Mouse (Mus musculus): ENCODE measurements around the gene Apoc1. TPM values are rescaled to one million over a fixed set of nuclear protein-coding genes. Genes with fewer than 3 reads are reported as not detected.
A peak's percentile ranks its signal among the peaks of the same experiment; 100 is the strongest.
"Not testable (repeated sequence)": the region's sequence is repeated elsewhere in the genome, so short reads cannot be mapped to it uniquely, and the experiment has no call there.

Apoc1 gene
- polyA plus RNA-seq, 1 experiment from 2014 or later, result 1.7 TPM

GRCm38 (mm10) chr7:19694336-19695212 lies 2.1 kb upstream of the Apoc1 start:
- Histone ChIP-seq H3K4me2 (ENCODE audit: low read length) (no peak overlapping the region), H3K27ac (replicated peaks; ENCODE audit: low read depth, low read length) (no peak overlapping the region), H3K27me3 (ENCODE audit: control insufficient read depth, insufficient read depth, low read length) (no peaks in the 10 kb centered on the region), H3K4me3 (replicated peaks; ENCODE audit: low read depth, low read length) (no peak overlapping the region), H3K9me3 (ENCODE audit: control insufficient read depth, low read length) (no peaks in the 10 kb centered on the region), H3K4me1 (ENCODE audit: control insufficient read depth, insufficient read depth, low read length) (peaks cover 16% of the 10 kb centered on the region), H3K9ac (replicated peaks; ENCODE audit: low read length) (no peak overlapping the region), H3K36me3 (ENCODE audit: control insufficient read depth, insufficient read depth, low read length) (no peaks in the 10 kb centered on the region)
- ATAC-seq (ENCODE audit: low FRiP score, low TSS enrichment) (no peak), DNase-seq (no peak)
- WGBS, result 90% methylated on average over 10 of the region's 10 CpGs

DNA sequence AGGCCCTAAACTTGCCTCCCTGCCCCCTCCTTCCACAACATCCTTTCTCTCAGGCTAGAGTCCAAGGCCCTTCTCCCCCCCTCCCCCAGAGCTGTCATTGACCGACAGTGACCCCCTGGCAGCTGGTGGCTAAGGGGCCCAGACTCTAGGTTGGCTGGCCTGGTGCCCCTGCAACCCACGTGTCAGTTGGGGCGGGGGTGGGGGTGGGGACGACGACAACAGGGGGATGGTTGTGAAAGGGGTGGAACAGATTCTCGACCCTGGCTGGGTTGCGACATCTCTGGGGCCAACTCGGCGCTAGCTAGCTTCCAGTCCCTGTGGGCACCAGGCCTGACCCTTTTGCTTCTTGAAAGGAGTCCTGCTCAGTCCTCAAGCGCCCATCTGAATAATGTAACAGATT lies 961 bp upstream of the Apoc1 start:
- H3K27me3 ChIP-seq (ENCODE audit: control insufficient read depth, insufficient read depth, low read length), result no peaks in the 10 kb centered on the region
- ATAC-seq (ENCODE audit: low FRiP score, low TSS enrichment), result no peak
- WGBS, result 22% methylated on average over 10 of the region's 10 CpGs
- H3K9ac ChIP-seq (replicated peaks; ENCODE audit: low read length), result no peak overlapping the region
- no peaks in the 10 kb centered on the region for H3K36me3 ChIP-seq (ENCODE audit: control insufficient read depth, insufficient read depth, low read length)
- H3K4me3 ChIP-seq (replicated peaks; ENCODE audit: low read depth, low read length), result no peak overlapping the region
- H3K4me2 ChIP-seq (ENCODE audit: low read length), result no peak overlapping the region
- DNase-seq, result peak; percentile 9
- no peaks in the 10 kb centered on the region for H3K9me3 ChIP-seq (ENCODE audit: control insufficient read depth, low read length)
- H3K27ac ChIP-seq (replicated peaks; ENCODE audit: low read depth, low read length), result no peak overlapping the region
- peaks cover 5% of the 10 kb centered on the region; the same call in 1 of the 2 replicates for H3K4me1 ChIP-seq (ENCODE audit: control insufficient read depth, insufficient read depth, low read length)

DNA sequence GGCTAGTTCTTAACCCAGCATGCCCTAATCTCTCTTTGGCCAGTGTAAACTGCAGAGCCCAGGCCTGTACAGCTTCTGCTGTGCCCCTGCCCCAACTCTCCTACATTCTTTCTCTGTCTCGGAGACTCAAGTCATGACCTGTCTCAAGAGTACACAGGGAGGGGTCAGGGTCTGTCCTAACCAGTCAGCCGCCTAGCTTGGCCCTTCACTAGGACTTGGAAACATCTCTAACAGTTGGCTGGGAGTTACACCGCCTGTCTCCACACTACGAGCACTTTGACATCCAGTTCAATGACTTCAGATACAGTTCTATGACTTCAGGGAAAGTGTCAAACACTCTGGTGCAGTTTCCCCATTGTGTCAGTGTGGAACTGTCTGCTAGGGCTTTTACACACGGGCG lies 1.0 kb downstream of the Apoc1 start:
- Histone ChIP-seq H3K27me3 (ENCODE audit: control insufficient read depth, insufficient read depth, low read length) (no peaks in the 10 kb centered on the region), H3K27ac (replicated peaks; ENCODE audit: low read depth, low read length) (no peak overlapping the region), H3K36me3 (ENCODE audit: control insufficient read depth, insufficient read depth, low read length) (no peaks in the 10 kb centered on the region), H3K9me3 (ENCODE audit: control insufficient read depth, low read length) (no peaks in the 10 kb centered on the region), H3K4me3 (replicated peaks; ENCODE audit: low read depth, low read length) (no peak overlapping the region), H3K9ac (replicated peaks; ENCODE audit: low read length) (no peak overlapping the region), H3K4me1 (ENCODE audit: control insufficient read depth, insufficient read depth, low read length) (no peaks in the 10 kb centered on the region), H3K4me2 (ENCODE audit: low read length) (no peak overlapping the region)
- no peak for ATAC-seq (ENCODE audit: low FRiP score, low TSS enrichment)
- 79% methylated on average over 6 of the region's 6 CpGs for WGBS
- DNase-seq, result no peak

- no peak overlapping the region for H3K4me2 ChIP-seq (ENCODE audit: low read length)
- no peak for ATAC-seq (ENCODE audit: low FRiP score, low TSS enrichment)
- no peak overlapping the region for H3K9ac ChIP-seq (replicated peaks; ENCODE audit: low read length)
- no peak overlapping the region for H3K27ac ChIP-seq (replicated peaks; ENCODE audit: low read depth, low read length)
- H3K4me1 ChIP-seq (ENCODE audit: control insufficient read depth, insufficient read depth, low read length), result no peaks in the 10 kb centered on the region
- no peak overlapping the region for H3K4me3 ChIP-seq (replicated peaks; ENCODE audit: low read depth, low read length)
- DNase-seq, result no peak
- no peaks in the 10 kb centered on the region for H3K9me3 ChIP-seq (ENCODE audit: control insufficient read depth, low read length)
- WGBS, result 85% methylated on average over 4 of the region's 4 CpGs
- no peaks in the 10 kb centered on the region for H3K36me3 ChIP-seq (ENCODE audit: control insufficient read depth, insufficient read depth, low read length)
- no peaks in the 10 kb centered on the region for H3K27me3 ChIP-seq (ENCODE audit: control insufficient read depth, insufficient read depth, low read length)
These were observed 1.6 kb downstream of the Apoc1 start for GRCm38 (mm10) chr7:19690845-19691244.

DNA sequence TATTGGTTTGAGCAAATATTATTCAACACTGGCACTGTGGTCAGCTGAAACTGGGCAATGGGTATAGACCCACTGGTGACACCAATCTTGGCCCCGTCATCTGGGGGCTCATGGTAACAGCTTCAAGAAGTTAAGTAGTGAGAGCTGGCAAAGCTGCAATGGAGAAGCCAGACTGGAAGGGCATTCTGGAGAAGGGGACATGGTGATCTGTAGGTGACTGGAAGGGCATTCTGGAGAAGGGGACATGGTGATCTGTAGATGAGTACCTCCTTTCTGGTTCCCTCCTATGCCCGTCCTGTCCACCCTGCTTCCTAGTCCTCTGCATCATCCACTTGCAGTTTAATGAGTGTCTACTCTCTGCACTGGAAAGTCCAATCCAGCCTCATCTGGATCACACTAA lies 3.8 kb downstream of the Apoc1 start:
- no peak overlapping the region for H3K27ac ChIP-seq (replicated peaks; ENCODE audit: low read depth, low read length)
- H3K36me3 ChIP-seq (ENCODE audit: control insufficient read depth, insufficient read depth, low read length), result no peaks in the 10 kb centered on the region
- no peaks in the 10 kb centered on the region for H3K9me3 ChIP-seq (ENCODE audit: control insufficient read depth, low read length)
- DNase-seq, result no peak
- ATAC-seq (ENCODE audit: low FRiP score, low TSS enrichment), result no peak
- no peaks in the 10 kb centered on the region for H3K4me1 ChIP-seq (ENCODE audit: control insufficient read depth, insufficient read depth, low read length)
- 94% methylated on average over 2 of the region's 2 CpGs for WGBS
- H3K27me3 ChIP-seq (ENCODE audit: control insufficient read depth, insufficient read depth, low read length), result no peaks in the 10 kb centered on the region
- no peak overlapping the region for H3K9ac ChIP-seq (replicated peaks; ENCODE audit: low read length)
- H3K4me3 ChIP-seq (replicated peaks; ENCODE audit: low read depth, low read length), result no peak overlapping the region
- no peak overlapping the region for H3K4me2 ChIP-seq (ENCODE audit: low read length)

DNA sequence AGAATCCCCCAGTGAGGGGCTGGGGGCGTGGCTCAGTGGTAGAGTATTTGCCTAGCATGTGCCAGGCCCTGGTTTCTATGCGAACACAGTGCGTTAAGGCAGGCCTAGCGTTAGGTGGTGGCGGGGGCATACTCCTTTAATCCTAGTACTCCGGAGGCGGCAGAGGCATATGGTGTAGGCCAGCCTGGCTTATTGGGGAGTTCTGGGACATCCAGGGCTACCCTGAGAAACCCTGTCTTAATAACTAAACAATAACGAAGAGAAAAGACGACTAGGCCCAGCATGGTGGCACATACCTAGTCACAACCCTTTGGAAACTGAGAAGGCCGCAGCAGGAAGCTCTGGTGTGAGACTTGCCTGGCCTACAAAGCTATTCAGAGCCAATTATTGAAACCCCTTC lies 4.4 kb downstream of the Apoc1 start:
- no peak overlapping the region for H3K27ac ChIP-seq (replicated peaks; ENCODE audit: low read depth, low read length)
- H3K27me3 ChIP-seq (ENCODE audit: control insufficient read depth, insufficient read depth, low read length), result no peaks in the 10 kb centered on the region
- H3K9me3 ChIP-seq (ENCODE audit: control insufficient read depth, low read length), result no peaks in the 10 kb centered on the region
- H3K4me3 ChIP-seq (replicated peaks; ENCODE audit: low read depth, low read length), result no peak overlapping the region
- DNase-seq (no peak), ATAC-seq (ENCODE audit: low FRiP score, low TSS enrichment) (no peak)
- H3K4me2 ChIP-seq (ENCODE audit: low read length), result no peak overlapping the region
- H3K36me3 ChIP-seq (ENCODE audit: control insufficient read depth, insufficient read depth, low read length), result no peaks in the 10 kb centered on the region
- no peak overlapping the region for H3K9ac ChIP-seq (replicated peaks; ENCODE audit: low read length)
- no peaks in the 10 kb centered on the region for H3K4me1 ChIP-seq (ENCODE audit: control insufficient read depth, insufficient read depth, low read length)
- WGBS, result 93% methylated on average over 10 of the region's 10 CpGs

- not testable (repeated sequence) for H3K27me3 ChIP-seq (ENCODE audit: control insufficient read depth, insufficient read depth, low read length); H3K9me3 ChIP-seq (ENCODE audit: control insufficient read depth, low read length); H3K4me2 ChIP-seq (ENCODE audit: low read length); H3K36me3 ChIP-seq (ENCODE audit: control insufficient read depth, insufficient read depth, low read length); H3K9ac ChIP-seq (replicated peaks; ENCODE audit: low read length); ATAC-seq (ENCODE audit: low FRiP score, low TSS enrichment); H3K4me3 ChIP-seq (replicated peaks; ENCODE audit: low read depth, low read length); DNase-seq; H3K27ac ChIP-seq (replicated peaks; ENCODE audit: low read depth, low read length); H3K4me1 ChIP-seq (ENCODE audit: control insufficient read depth, insufficient read depth, low read length)
- 76% methylated on average over 8 of the region's 8 CpGs for WGBS
These were observed 5.4 kb downstream of the Apoc1 start for GRCm38 (mm10) chr7:19686927-19687583.

GRCm38 (mm10) chr7:19686521-19686920 lies 5.9 kb downstream of the Apoc1 start:
- H3K4me1 ChIP-seq (ENCODE audit: control insufficient read depth, insufficient read depth, low read length), result no peaks in the 10 kb centered on the region
- no peak overlapping the region for H3K4me2 ChIP-seq (ENCODE audit: low read length)
- ATAC-seq (ENCODE audit: low FRiP score, low TSS enrichment), result no peak
- no peak overlapping the region for H3K4me3 ChIP-seq (replicated peaks; ENCODE audit: low read depth, low read length)
- no peaks in the 10 kb centered on the region for H3K9me3 ChIP-seq (ENCODE audit: control insufficient read depth, low read length)
- WGBS, result 92% methylated on average over 6 of the region's 6 CpGs
- H3K27me3 ChIP-seq (ENCODE audit: control insufficient read depth, insufficient read depth, low read length), result no peaks in the 10 kb centered on the region
- no peak for DNase-seq
- H3K9ac ChIP-seq (replicated peaks; ENCODE audit: low read length), result no peak overlapping the region
- no peaks in the 10 kb centered on the region for H3K36me3 ChIP-seq (ENCODE audit: control insufficient read depth, insufficient read depth, low read length)
- H3K27ac ChIP-seq (replicated peaks; ENCODE audit: low read depth, low read length), result no peak overlapping the region

GRCm38 (mm10) chr7:19685374-19685773 lies 7.1 kb downstream of the Apoc1 start:
- Histone ChIP-seq H3K4me1 (ENCODE audit: control insufficient read depth, insufficient read depth, low read length) (no peaks in the 10 kb centered on the region), H3K36me3 (ENCODE audit: control insufficient read depth, insufficient read depth, low read length) (no peaks in the 10 kb centered on the region), H3K9ac (replicated peaks; ENCODE audit: low read length) (no peak overlapping the region), H3K27ac (replicated peaks; ENCODE audit: low read depth, low read length) (no peak overlapping the region), H3K9me3 (ENCODE audit: control insufficient read depth, low read length) (no peaks in the 10 kb centered on the region), H3K4me3 (replicated peaks; ENCODE audit: low read depth, low read length) (no peak overlapping the region), H3K27me3 (ENCODE audit: control insufficient read depth, insufficient read depth, low read length) (no peaks in the 10 kb centered on the region), H3K4me2 (ENCODE audit: low read length) (no peak overlapping the region)
- no peak for ATAC-seq (ENCODE audit: low FRiP score, low TSS enrichment)
- 67% methylated on average over 4 of the region's 4 CpGs for WGBS
- DNase-seq, result no peak
